Mouse (Mus musculus) brain, embryonic 14.5 days (tissue): ENCODE results near the gene Lrrc75b.

Experiments
- CTCF ChIP-seq: fragments of 200-500 bp; IDR thresholded peaks from 2 replicates; pipeline ENCODE4 v1.5.1; 2012; ENCODE audit warnings: inconsistent platforms, mild to moderate bottlenecking, moderate library complexity, borderline replicate concordance; ENCODE audit not compliant: insufficient read depth, insufficient read length; ENCODE audit errors: extremely low read depth
- POLR2A ChIP-seq: fragments of 200-500 bp; IDR thresholded peaks from 2 replicates; pipeline ENCODE4 v1.6.1; 2012; ENCODE audit warnings: mild to moderate bottlenecking, inconsistent platforms, borderline replicate concordance; ENCODE audit not compliant: poor library complexity, insufficient read depth, insufficient read length, severe bottlenecking; ENCODE audit errors: extremely low read depth

DNA sequence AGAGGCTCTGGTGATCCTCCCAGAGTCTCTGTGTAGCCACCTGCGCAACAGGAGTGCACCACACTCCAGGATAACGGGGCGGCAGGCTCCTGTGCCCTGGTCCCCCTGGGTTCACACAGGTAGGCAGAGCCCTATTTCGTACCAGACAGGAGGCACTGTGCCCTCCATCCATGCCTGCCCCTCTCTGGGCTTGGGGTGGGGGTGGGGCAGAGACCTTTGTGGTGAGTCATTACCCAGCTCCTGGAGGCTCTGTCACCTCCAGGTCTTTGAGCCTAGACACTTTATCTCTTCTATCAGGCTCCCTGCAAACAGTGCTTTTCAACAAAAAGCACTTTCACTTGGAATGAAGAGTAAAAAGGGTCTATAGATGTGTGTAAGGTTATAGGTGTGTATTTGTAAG, 8.7 kb upstream of the Lrrc75b start:
- TF ChIP-seq CTCF (no peak), POLR2A (no peak)
